Mouse (Mus musculus): ENCODE results near the gene Lamb3.

- TF ChIP-seq CTCF (conservative IDR thresholded peaks at IDR 0.05 in 1 of 2, IDR thresholded peaks at IDR 0.05 in 1 of 2; ENCODE audit: low read depth in 2 of 2, low read length in 2 of 2) (no peak), HCFC1 (IDR thresholded peaks at IDR 0.05; ENCODE audit: low read depth, low read length) (no peak), TCF12 (IDR thresholded peaks at IDR 0.05; ENCODE audit: low read depth, low read length) (no peak)
Observed at GRCm38 (mm10) chr1:193382435-193382834, 174.9 kb downstream of the Lamb3 start.

All from CH12.LX (cell line).